Mouse (Mus musculus) Patski (cell line): ENCODE measurements around the gene Aldh16a1. TPM values are rescaled to one million over a fixed set of nuclear protein-coding genes. Genes with fewer than 3 reads are reported as not detected.
"Not testable (repeated sequence)": the region's sequence is repeated elsewhere in the genome, so short reads cannot be mapped to it uniquely, and the experiment has no call there.

Experiments used
- ATAC-seq: fragments of 100-300 bp; one replicate; pipeline ENCODE4 v1.8.0; 2021
- CTCF ChIA-PET: fragments of 350-600 bp; sonication (Branson Sonifier 250); formaldehyde crosslinking; loops from one replicate; lab custom pipeline; 2022; ENCODE audit warnings: inconsistent platforms; lab: Charles Lee
- POLR2A ChIA-PET: fragments of 350-600 bp; sonication (Branson Sonifier 250); formaldehyde crosslinking; loops from one replicate; lab custom pipeline; 2022; ENCODE audit warnings: antibody characterized with exemption, inconsistent platforms; lab: Charles Lee
- DNase-seq: peaks from one replicate; pipeline ENCODE4 v3.0.0-alpha.2; 2011; ENCODE audit warnings: low read depth, low spot score
- H3K27me3 ChIP-seq: fragments of 371-371 bp; one replicate; pipeline ENCODE4 v1.5.1; 2021
- CTCF ChIP-seq: fragments of 100-300 bp; IDR thresholded peaks from one replicate; pipeline ENCODE4 v1.5.1; 2021
- in situ Hi-C: fragments of 300-500 bp; cut with MboI; formaldehyde crosslinking; loops from 3 replicates; pipeline ENCODE4 v1.11.1; 2018; ENCODE audit warnings: low pct_unique_long_range_greater_than_20kb, mixed read lengths
- polyA plus RNA-seq: library from polyadenylated mRNA; unstranded; gene quantifications from one replicate; pipeline ENCODE4 v1.2.3, GENCODE M21; 2021

The Aldh16a1 gene
- polyA plus RNA-seq, 1 experiment from 2014 or later = 48.9 TPM

DNA sequence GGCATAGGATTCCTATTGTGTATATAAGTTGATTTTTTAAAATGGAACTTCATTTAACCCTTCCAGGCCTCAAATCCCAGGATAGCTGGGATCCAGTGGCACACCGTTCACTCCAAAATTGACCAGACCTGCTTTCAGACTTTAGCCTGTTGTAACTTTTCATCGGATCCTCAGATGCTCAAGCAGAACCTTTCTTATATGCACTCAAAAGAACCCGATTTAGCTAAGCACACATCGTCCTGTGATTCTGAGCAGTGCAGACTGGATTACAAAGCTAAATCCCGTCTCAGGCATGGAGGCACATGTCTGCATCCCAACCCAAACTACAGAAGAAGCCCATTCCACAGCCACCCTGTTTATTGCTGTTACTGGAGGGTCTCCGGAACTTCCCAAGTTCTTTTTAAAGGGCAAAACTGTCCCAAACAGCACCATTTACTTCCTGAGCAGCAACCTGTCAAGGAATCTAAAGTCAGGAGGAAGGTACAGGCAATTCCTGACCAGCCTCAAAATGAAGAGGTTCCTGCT is 26.6 kb downstream of the Aldh16a1 start:
- no peak for TF ChIP-seq CTCF
- CTCF ChIA-PET = interaction anchor here (1.0 to 1.3 kb wide), 3 partner anchors 10 to 59 kb away, joined by 3 read pairs; partner anchors contain the start of gene Aldh16a1
- DNase-seq = no peak
- POLR2A ChIA-PET = interaction anchor here (0.6 kb wide), 2 partner anchors 22 to 39 kb away, joined by 3 to 4 read pairs; no protein-coding TSS in a partner anchor
- H3K27me3 ChIP-seq = no peaks in the 10 kb centered on the region
- in situ Hi-C loops = no loop called here
- no peak for ATAC-seq

DNA sequence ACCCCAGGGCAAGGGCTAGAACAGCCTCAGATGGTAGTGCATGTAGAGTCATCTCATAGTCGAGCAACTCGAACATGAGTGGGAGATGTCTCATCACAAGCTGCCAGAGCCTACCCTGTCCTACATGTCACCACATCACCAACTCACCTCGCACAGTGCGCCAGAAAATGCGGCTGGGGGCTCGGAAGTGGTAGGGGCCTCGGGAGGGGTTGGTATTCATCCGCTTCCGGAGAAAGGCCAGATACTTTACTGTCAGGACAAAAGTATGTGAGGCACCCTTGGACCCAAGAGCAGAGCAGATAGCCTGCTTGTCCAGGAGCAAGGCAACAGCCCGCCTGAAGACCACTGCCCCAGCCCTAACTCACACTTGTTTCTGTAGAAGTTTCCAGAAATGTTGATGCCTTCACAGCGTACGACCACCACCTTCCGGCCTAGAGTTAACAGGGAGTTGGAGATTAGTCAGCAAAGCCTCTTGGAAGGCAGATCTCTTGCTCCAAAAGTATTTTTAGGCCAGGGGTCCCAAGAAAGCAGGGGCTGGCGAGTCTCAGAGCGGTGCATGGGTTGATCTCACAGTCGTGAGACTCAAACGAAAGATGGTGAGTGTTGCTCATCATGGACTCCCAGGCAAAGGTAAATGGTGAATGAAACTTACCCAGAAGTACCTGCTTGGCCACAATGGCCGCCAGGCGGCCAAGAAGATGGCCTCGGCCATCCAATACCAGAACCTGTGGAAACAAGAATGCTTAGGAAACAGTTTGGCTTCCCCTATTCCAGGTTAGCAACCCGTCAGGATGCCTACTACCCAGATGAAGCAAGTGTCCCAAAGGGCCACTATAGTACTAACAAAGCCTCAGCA is 27.3 kb downstream of the Aldh16a1 start:
- H3K27me3 ChIP-seq = no peaks in the 10 kb centered on the region
- no peak for DNase-seq
- TF ChIP-seq CTCF = no peak
- no peak for ATAC-seq
- POLR2A ChIA-PET = interaction anchor here (0.6 kb wide), 2 partner anchors 23 to 39 kb away, joined by 3 to 4 read pairs; no protein-coding TSS in a partner anchor
- CTCF ChIA-PET = interaction anchor here (1.0 to 1.3 kb wide), 3 partner anchors 9 to 58 kb away, joined by 3 read pairs; partner anchors contain the start of gene Aldh16a1
- in situ Hi-C loops = no loop called here

DNA sequence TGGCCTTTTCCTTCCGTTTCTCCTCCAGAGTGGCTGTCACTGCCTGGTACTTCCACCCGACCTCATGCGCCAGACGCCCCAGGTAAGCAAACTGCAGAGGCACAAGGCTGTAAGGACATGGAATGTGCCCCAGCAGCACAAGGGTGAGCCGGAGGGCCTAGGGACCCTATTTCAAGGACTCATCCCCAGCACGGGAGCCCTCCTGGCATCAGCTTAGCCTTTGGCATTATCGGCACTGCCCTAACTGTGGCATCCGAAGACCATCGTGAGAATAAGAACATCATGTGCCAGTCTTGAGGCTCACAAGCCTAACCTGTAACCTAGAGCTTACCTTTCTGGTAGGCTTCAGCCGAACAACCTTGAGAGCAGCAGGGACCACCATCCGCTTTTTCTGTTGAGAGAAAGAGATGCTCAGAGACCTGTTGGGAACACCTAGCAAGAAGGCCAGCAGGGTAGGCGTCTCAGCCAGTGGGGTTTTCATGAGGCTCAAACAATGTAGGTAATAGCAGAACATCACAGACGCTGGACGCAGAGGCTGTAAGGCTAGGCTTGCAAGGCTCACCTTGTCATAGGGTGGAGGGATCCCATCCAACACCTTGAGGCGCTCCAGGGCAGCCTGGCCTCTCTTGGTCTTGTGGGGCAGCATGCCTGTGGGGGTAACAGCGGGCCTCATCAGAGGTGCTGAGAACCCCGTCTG is 28.1 kb downstream of the Aldh16a1 start:
- no peak for DNase-seq

DNA sequence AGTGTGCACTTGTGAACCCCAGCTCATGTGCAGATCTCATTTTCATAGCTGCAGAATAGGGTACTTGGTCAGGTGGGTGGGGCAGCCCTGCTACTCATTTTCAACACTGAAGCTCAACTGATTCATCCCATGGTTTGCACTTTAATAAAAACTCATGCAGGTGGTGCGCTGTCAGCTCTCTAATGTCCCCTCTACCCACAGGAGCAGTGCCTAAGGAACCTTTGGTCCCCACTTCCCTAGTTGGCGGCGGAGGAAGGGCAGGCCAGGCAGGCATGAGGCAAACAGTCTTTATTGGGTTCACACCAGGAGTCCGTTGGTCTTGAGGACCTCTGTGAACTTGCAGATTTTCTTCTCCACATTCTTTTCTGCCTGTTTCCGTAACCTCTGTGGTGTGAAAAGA is 28.7 kb downstream of the Aldh16a1 start:
- ATAC-seq, H3K27me3 ChIP-seq, POLR2A ChIA-PET, DNase-seq, CTCF ChIA-PET, in situ Hi-C loops: not testable (repeated sequence)

More for the DNA sequence above, 28.1 kb downstream of the Aldh16a1 start:
- CTCF ChIA-PET = no interaction called here
- in situ Hi-C loops = no loop called here
- POLR2A ChIA-PET = no interaction called here
- no peaks in the 10 kb centered on the region for H3K27me3 ChIP-seq
- no peak for ATAC-seq
- no peak for TF ChIP-seq CTCF

DNA sequence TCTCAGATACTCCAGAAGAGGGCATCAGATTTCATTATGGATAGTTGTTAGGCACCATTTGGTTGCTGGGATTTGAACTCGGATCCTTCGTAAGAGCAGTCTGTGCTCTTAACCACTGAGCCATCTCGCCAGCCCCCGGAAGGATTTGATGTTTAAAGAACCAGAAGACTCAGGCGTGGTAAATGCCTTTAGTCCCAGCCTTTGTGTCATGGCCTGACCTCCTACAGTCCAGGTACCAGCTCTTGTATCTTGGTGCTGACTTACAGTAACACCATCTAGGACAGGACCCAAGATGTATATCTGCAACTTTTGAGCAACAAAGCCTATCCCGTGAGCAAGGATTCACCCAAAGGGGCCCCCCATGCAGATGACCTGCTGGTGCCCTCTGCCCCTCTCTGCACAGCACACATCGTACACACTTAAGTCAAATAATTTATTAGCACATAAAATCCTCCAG is 29.2 kb downstream of the Aldh16a1 start:
- no peak for DNase-seq

DNA sequence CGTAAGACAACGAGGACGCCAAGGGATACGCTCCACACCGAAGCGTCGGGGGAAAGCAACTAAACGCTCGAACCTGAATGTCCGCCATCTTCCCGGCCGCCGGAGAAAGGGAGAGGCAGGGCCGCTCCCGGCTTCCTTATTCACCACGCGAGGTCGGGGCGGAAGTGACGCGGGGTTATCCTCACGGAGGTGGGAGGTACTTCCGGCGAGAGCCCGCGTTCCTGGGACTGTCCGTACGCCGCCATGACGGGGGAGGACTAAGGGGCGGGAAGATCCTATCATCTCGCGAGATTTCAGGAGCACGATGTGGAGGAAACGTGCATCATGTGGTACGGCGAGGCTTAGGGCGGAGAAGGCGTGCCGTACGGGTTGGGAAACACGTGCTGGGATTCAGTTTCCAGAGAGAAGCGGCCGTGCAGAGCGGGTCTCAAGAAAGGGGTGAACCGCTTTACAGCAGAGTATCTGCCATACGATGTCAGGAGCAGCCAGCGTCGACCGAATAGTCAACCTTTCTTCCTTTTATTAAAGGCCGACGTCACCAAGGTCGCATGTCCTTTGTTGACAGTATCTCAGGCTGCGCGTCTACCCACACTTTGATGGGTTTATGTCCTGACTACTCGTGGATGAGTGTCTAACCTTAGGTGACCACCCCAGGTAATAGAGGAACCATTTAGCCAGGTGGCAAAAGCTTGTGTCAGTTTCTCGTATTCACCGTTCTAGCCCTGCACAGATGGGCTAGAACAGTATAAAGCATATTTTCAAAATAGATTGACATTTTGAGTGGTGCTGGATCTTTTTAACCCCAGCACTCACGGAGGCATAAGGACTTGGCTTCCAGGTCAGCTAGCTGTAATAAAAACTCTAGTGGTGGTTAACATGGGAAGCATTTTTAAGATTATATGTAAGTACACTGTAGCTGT is 29.9 kb downstream of the Aldh16a1 start, which contains the start of gene Rps11:
Gene Rps11, minus strand, starts transcription at position 216 of the 920 bp plus-strand sequence.
- in situ Hi-C loops = loop anchor here (5.0 kb wide), 1 partner anchor 37 kb away; no protein-coding TSS in a partner anchor
- TF ChIP-seq CTCF = no peak
- DNase-seq = peak; percentile 94
- ChIA-PET POLR2A (interaction anchor here (0.6 to 1.2 kb wide), 3 partner anchors 25 to 56 kb away, joined by 3 to 4 read pairs (median 4); no protein-coding TSS in a partner anchor), CTCF (interaction anchor here (1.2 kb wide), 1 partner anchor 12 kb away, joined by 4 read pairs; the partner anchor contains the start of genes Flt3l and Gm45713)
- no peaks in the 10 kb centered on the region for H3K27me3 ChIP-seq
- ATAC-seq = peak; percentile 58

More for the DNA sequence above, 29.2 kb downstream of the Aldh16a1 start:
- no peaks in the 10 kb centered on the region for H3K27me3 ChIP-seq
- TF ChIP-seq CTCF = no peak
- ChIA-PET CTCF (no interaction called here), POLR2A (interaction anchor here (1.2 kb wide), 1 partner anchor 50 kb away, joined by 3 read pairs; no protein-coding TSS in a partner anchor)
- in situ Hi-C loops = no loop called here
- ATAC-seq = no peak

DNA sequence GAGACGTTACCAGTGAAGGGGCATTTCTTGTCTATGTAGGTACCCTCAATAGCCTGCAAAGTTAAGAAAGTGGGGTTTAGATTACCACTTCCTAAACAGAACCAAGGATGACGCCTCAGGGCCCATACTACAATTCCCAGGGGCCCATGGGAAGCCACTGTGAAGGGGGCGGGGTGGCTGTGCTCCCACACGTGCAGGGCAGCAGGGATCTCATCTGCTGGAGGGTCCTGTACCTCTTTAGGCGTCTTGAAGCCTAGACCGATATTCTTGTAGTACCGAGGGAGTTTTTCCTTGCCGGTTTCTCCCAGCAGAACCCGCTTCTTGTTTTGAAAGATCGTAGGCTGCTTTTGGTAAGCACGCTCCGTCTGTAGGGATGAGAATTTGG is 31.2 kb downstream of the Aldh16a1 start:
- ATAC-seq (no peak), DNase-seq (no peak)
- TF ChIP-seq CTCF = no peak
- ChIA-PET POLR2A (interaction anchor here (0.7 kb wide), 1 partner anchor 125 kb away, joined by 4 read pairs; no protein-coding TSS in a partner anchor), CTCF (interaction anchor here (1.2 kb wide), 1 partner anchor 13 kb away, joined by 4 read pairs; the partner anchor contains the start of genes Flt3l and Gm45713)
- in situ Hi-C loops = loop anchor here (5.0 kb wide), 1 partner anchor 36 kb away; no protein-coding TSS in a partner anchor
- H3K27me3 ChIP-seq = no peaks in the 10 kb centered on the region

DNA sequence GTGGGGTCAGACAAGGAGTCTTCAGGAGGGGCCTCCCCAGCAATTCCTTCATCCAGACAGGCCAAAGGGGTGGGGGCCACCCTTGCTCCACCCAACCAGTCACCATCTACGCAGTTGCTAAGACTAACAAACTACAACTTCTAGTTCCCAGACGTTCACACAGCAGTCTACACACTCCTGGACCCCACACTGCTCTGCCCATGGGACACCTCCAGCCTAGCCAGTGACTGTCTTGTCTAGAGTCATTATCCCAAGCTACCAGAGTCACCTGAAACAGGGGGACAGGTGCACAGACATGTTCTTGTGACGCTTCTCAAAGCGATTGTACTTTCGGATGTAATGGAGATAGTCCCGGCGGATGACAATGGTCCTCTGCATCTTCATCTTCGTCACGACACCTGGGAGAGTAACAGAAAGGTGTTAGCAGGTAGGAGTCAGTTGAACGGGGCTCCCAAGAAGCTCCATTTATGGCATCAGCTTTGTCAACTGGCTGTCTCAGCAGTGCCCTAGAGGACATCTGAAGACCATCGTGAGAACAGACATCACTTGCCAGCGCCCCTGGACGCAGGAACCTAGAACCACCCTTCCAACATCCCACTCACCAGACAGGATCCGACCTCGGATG is 31.7 kb downstream of the Aldh16a1 start:
- POLR2A ChIA-PET = interaction anchor here (1.0 kb wide), 1 partner anchor 47 kb away, joined by 3 read pairs; no protein-coding TSS in a partner anchor

More for the DNA sequence above, 31.7 kb downstream of the Aldh16a1 start:
- DNase-seq = no peak
- CTCF ChIA-PET = no interaction called here
- ATAC-seq = no peak
- TF ChIP-seq CTCF = no peak
- no peaks in the 10 kb centered on the region for H3K27me3 ChIP-seq
- in situ Hi-C loops = loop anchor here (5.0 kb wide), 1 partner anchor 35 kb away; no protein-coding TSS in a partner anchor
